Mouse (Mus musculus): ENCODE results near the gene Rcan1. TPM values are rescaled to one million over a fixed set of nuclear protein-coding genes. Genes with fewer than 3 reads are reported as not detected.

Gene Rcan1
- polyA plus RNA-seq, 1 experiment from 2014 or later: 24.2 TPM

GRCm38 (mm10) chr16:92464390-92464972, 6.2 kb downstream of the Rcan1 start:
- H3K4me1 ChIP-seq (replicated peaks; ENCODE audit: control insufficient read depth, insufficient read depth, low read length): peaks cover 11% of the 10 kb centered on the region; the same call in 1 of the 2 replicates
- no peak overlapping the region for H3K27ac ChIP-seq (ENCODE audit: low read depth)
- 45% methylated on average over 14 of the region's 14 CpGs for WGBS
- H3K9me3 ChIP-seq (ENCODE audit: control insufficient read depth, low read length): no peaks in the 10 kb centered on the region
- H3K4me3 ChIP-seq (ENCODE audit: low read depth, low read length): no peak overlapping the region
- H3K36me3 ChIP-seq (ENCODE audit: control insufficient read depth, insufficient read depth, low read length): no peaks in the 10 kb centered on the region
- DNase-seq (ENCODE audit: low spot score): no peak
- H3K27me3 ChIP-seq (replicated peaks; ENCODE audit: control insufficient read depth, insufficient read depth, low read length): no peaks in the 10 kb centered on the region
- H3K4me2 ChIP-seq (ENCODE audit: low read length): peak overlapping the region; percentile 61
- no peak for ATAC-seq (replicated peaks; ENCODE audit: low FRiP score, low TSS enrichment, low read depth)
- H3K9ac ChIP-seq (ENCODE audit: low read length): no peak overlapping the region

- H3K9ac ChIP-seq (ENCODE audit: low read length): no peak overlapping the region
- no peaks in the 10 kb centered on the region for H3K27me3 ChIP-seq (replicated peaks; ENCODE audit: control insufficient read depth, insufficient read depth, low read length)
- DNase-seq (ENCODE audit: low spot score) (no peak), ATAC-seq (replicated peaks; ENCODE audit: low FRiP score, low TSS enrichment, low read depth) (no peak)
- peaks cover 11% of the 10 kb centered on the region; the same call in 1 of the 2 replicates for H3K4me1 ChIP-seq (replicated peaks; ENCODE audit: control insufficient read depth, insufficient read depth, low read length)
- H3K4me3 ChIP-seq (ENCODE audit: low read depth, low read length): no peak overlapping the region
- H3K27ac ChIP-seq (ENCODE audit: low read depth): no peak overlapping the region
- H3K36me3 ChIP-seq (ENCODE audit: control insufficient read depth, insufficient read depth, low read length): no peaks in the 10 kb centered on the region
- 54% methylated on average over 6 of the region's 6 CpGs for WGBS
- no peaks in the 10 kb centered on the region for H3K9me3 ChIP-seq (ENCODE audit: control insufficient read depth, low read length)
- H3K4me2 ChIP-seq (ENCODE audit: low read length): no peak overlapping the region
These were observed 9.3 kb downstream of the Rcan1 start for GRCm38 (mm10) chr16:92461412-92461811.

- Histone ChIP-seq H3K9ac (ENCODE audit: low read length) (no peak overlapping the region), H3K4me3 (ENCODE audit: low read depth, low read length) (no peak overlapping the region), H3K4me1 (replicated peaks; ENCODE audit: control insufficient read depth, insufficient read depth, low read length) (no peaks in the 10 kb centered on the region), H3K4me2 (ENCODE audit: low read length) (no peak overlapping the region), H3K9me3 (ENCODE audit: control insufficient read depth, low read length) (no peaks in the 10 kb centered on the region), H3K27me3 (replicated peaks; ENCODE audit: control insufficient read depth, insufficient read depth, low read length) (no peaks in the 10 kb centered on the region), H3K27ac (ENCODE audit: low read depth) (no peak overlapping the region), H3K36me3 (ENCODE audit: control insufficient read depth, insufficient read depth, low read length) (no peaks in the 10 kb centered on the region)
- ATAC-seq (replicated peaks; ENCODE audit: low FRiP score, low TSS enrichment, low read depth) (peak; percentile 78), DNase-seq (ENCODE audit: low spot score) (peak; percentile 87)
- WGBS: 29% methylated on average over 7 of the region's 7 CpGs
These were observed 13.1 kb downstream of the Rcan1 start for GRCm38 (mm10) chr16:92457594-92457993.

GRCm38 (mm10) chr16:92455969-92456368, 14.7 kb downstream of the Rcan1 start:
- no peaks in the 10 kb centered on the region for H3K4me1 ChIP-seq (replicated peaks; ENCODE audit: control insufficient read depth, insufficient read depth, low read length)
- no peaks in the 10 kb centered on the region for H3K27me3 ChIP-seq (replicated peaks; ENCODE audit: control insufficient read depth, insufficient read depth, low read length)
- no peak overlapping the region for H3K4me2 ChIP-seq (ENCODE audit: low read length)
- H3K9me3 ChIP-seq (ENCODE audit: control insufficient read depth, low read length): no peaks in the 10 kb centered on the region
- no peaks in the 10 kb centered on the region for H3K36me3 ChIP-seq (ENCODE audit: control insufficient read depth, insufficient read depth, low read length)
- H3K9ac ChIP-seq (ENCODE audit: low read length): no peak overlapping the region
- H3K4me3 ChIP-seq (ENCODE audit: low read depth, low read length): no peak overlapping the region
- ATAC-seq (replicated peaks; ENCODE audit: low FRiP score, low TSS enrichment, low read depth) (no peak), DNase-seq (ENCODE audit: low spot score) (no peak)
- WGBS: 78% methylated on average over 5 of the region's 5 CpGs
- no peak overlapping the region for H3K27ac ChIP-seq (ENCODE audit: low read depth)

- DNase-seq (ENCODE audit: low spot score) (no peak), ATAC-seq (replicated peaks; ENCODE audit: low FRiP score, low TSS enrichment, low read depth) (no peak)
- Histone ChIP-seq H3K9ac (ENCODE audit: low read length) (no peak overlapping the region), H3K27me3 (replicated peaks; ENCODE audit: control insufficient read depth, insufficient read depth, low read length) (no peaks in the 10 kb centered on the region), H3K4me3 (ENCODE audit: low read depth, low read length) (no peak overlapping the region), H3K4me2 (ENCODE audit: low read length) (no peak overlapping the region), H3K9me3 (ENCODE audit: control insufficient read depth, low read length) (no peaks in the 10 kb centered on the region), H3K36me3 (ENCODE audit: control insufficient read depth, insufficient read depth, low read length) (no peaks in the 10 kb centered on the region), H3K27ac (ENCODE audit: low read depth) (no peak overlapping the region), H3K4me1 (replicated peaks; ENCODE audit: control insufficient read depth, insufficient read depth, low read length) (no peaks in the 10 kb centered on the region)
- WGBS: 71% methylated on average over 8 of the region's 8 CpGs
These were observed 15.2 kb downstream of the Rcan1 start for GRCm38 (mm10) chr16:92455488-92455887.

- H3K4me2 ChIP-seq (ENCODE audit: low read length): no peak overlapping the region
- no peaks in the 10 kb centered on the region for H3K27me3 ChIP-seq (replicated peaks; ENCODE audit: control insufficient read depth, insufficient read depth, low read length)
- no peak overlapping the region for H3K9ac ChIP-seq (ENCODE audit: low read length)
- no peak overlapping the region for H3K27ac ChIP-seq (ENCODE audit: low read depth)
- H3K9me3 ChIP-seq (ENCODE audit: control insufficient read depth, low read length): no peaks in the 10 kb centered on the region
- H3K4me3 ChIP-seq (ENCODE audit: low read depth, low read length): no peak overlapping the region
- 77% methylated on average over 18 of the region's 18 CpGs for WGBS
- no peaks in the 10 kb centered on the region for H3K36me3 ChIP-seq (ENCODE audit: control insufficient read depth, insufficient read depth, low read length)
- no peaks in the 10 kb centered on the region for H3K4me1 ChIP-seq (replicated peaks; ENCODE audit: control insufficient read depth, insufficient read depth, low read length)
- ATAC-seq (replicated peaks; ENCODE audit: low FRiP score, low TSS enrichment, low read depth) (no peak), DNase-seq (ENCODE audit: low spot score) (no peak)
These were observed 16.2 kb downstream of the Rcan1 start for GRCm38 (mm10) chr16:92454495-92454894.

GRCm38 (mm10) chr16:92454002-92454401, 16.7 kb downstream of the Rcan1 start:
- Histone ChIP-seq H3K9me3 (ENCODE audit: control insufficient read depth, low read length) (no peaks in the 10 kb centered on the region), H3K9ac (ENCODE audit: low read length) (no peak overlapping the region), H3K27me3 (replicated peaks; ENCODE audit: control insufficient read depth, insufficient read depth, low read length) (no peaks in the 10 kb centered on the region), H3K4me3 (ENCODE audit: low read depth, low read length) (no peak overlapping the region), H3K4me1 (replicated peaks; ENCODE audit: control insufficient read depth, insufficient read depth, low read length) (no peaks in the 10 kb centered on the region), H3K36me3 (ENCODE audit: control insufficient read depth, insufficient read depth, low read length) (no peaks in the 10 kb centered on the region), H3K27ac (ENCODE audit: low read depth) (no peak overlapping the region), H3K4me2 (ENCODE audit: low read length) (no peak overlapping the region)
- DNase-seq (ENCODE audit: low spot score): no peak
- WGBS: 95% methylated on average over 7 of the region's 7 CpGs
- no peak for ATAC-seq (replicated peaks; ENCODE audit: low FRiP score, low TSS enrichment, low read depth)

GRCm38 (mm10) chr16:92452609-92453008, 18.1 kb downstream of the Rcan1 start:
- DNase-seq (ENCODE audit: low spot score): no peak

GRCm38 (mm10) chr16:92451516-92452072, 19.1 kb downstream of the Rcan1 start:
- Histone ChIP-seq H3K4me3 (ENCODE audit: low read depth, low read length) (no peak overlapping the region), H3K4me2 (ENCODE audit: low read length) (no peak overlapping the region), H3K9ac (ENCODE audit: low read length) (no peak overlapping the region), H3K27ac (ENCODE audit: low read depth) (no peak overlapping the region), H3K4me1 (replicated peaks; ENCODE audit: control insufficient read depth, insufficient read depth, low read length) (no peaks in the 10 kb centered on the region), H3K36me3 (ENCODE audit: control insufficient read depth, insufficient read depth, low read length) (no peaks in the 10 kb centered on the region), H3K27me3 (replicated peaks; ENCODE audit: control insufficient read depth, insufficient read depth, low read length) (no peaks in the 10 kb centered on the region), H3K9me3 (ENCODE audit: control insufficient read depth, low read length) (no peaks in the 10 kb centered on the region)
- no peak for DNase-seq (ENCODE audit: low spot score)
- WGBS: 93% methylated on average over 17 of the region's 17 CpGs
- ATAC-seq (replicated peaks; ENCODE audit: low FRiP score, low TSS enrichment, low read depth): no peak

More at GRCm38 (mm10) chr16:92452609-92453008, 18.1 kb downstream of the Rcan1 start:
- H3K4me1 ChIP-seq (replicated peaks; ENCODE audit: control insufficient read depth, insufficient read depth, low read length): no peaks in the 10 kb centered on the region
- no peaks in the 10 kb centered on the region for H3K36me3 ChIP-seq (ENCODE audit: control insufficient read depth, insufficient read depth, low read length)
- no peaks in the 10 kb centered on the region for H3K27me3 ChIP-seq (replicated peaks; ENCODE audit: control insufficient read depth, insufficient read depth, low read length)
- H3K9ac ChIP-seq (ENCODE audit: low read length): no peak overlapping the region
- no peak for ATAC-seq (replicated peaks; ENCODE audit: low FRiP score, low TSS enrichment, low read depth)
- no peak overlapping the region for H3K4me3 ChIP-seq (ENCODE audit: low read depth, low read length)
- no peak overlapping the region for H3K4me2 ChIP-seq (ENCODE audit: low read length)
- WGBS: 63% methylated on average over 8 of the region's 8 CpGs
- no peaks in the 10 kb centered on the region for H3K9me3 ChIP-seq (ENCODE audit: control insufficient read depth, low read length)
- no peak overlapping the region for H3K27ac ChIP-seq (ENCODE audit: low read depth)

Measured in intestine, embryonic 14.5 days (tissue).